Mouse (Mus musculus): ENCODE results near the gene Pdp2. TPM values are rescaled to one million over a fixed set of nuclear protein-coding genes. Genes with fewer than 3 reads are reported as not detected.
A peak's percentile ranks its signal among the peaks of the same experiment; 100 is the strongest.

The Pdp2 gene
- 17.4 and 19.8 TPM in 2 replicates for polyA plus RNA-seq (2015; fragmentation: Nextera tagmentation; extraction: Ambion mirVana)

DNA sequence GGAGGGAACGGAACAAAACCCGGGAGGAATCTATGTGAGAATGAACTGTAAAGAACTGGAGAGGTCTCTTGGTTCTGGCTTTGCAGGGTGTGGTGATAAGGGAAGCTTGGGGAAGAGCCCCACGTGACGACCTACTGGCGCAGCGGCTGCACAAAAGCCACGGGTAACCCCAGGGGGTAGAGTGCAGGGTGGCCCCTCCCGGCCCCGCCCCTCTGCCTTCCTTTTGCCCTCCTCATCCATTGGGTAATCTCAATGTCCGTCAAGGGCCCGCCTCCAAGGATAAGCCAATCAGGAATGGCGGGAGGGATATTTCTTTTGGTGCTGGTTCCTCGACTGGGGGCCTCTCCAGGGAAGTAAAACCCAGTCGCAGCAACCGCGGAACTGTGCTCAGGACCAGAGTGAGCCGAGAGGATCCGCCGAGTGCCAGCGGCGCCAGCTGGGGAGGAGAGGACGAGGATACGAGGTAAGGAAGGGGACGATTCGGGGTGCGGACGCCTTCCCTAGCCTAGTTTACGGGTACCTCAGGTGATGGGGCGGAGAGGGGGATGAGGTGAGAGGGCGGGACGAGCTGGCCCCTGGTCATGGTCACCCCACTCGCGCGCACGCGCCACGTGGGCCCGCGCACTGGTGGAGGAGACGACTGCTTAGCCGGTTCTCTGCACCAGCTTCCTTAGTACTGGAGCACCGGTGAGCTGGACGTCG lies at the start of gene Pdp2:
TSS of gene Pdp2 (plus strand) at position 319 of the 702 bp plus-strand sequence.
- peak within 1 kb of the TSS; percentile 84 for H3K27ac ChIP-seq
- H3K36me3 ChIP-seq, result peaks cover 27% of the 10 kb centered on the region
- peaks cover 12% of the 10 kb centered on the region for H3K4me1 ChIP-seq (replicated peaks)
- peak; percentile 98 for ATAC-seq
- no peaks in the 10 kb centered on the region for H3K9me3 ChIP-seq
- H3K4me3 ChIP-seq (replicated peaks), result peak within 1 kb of the TSS; percentile 72
- no peaks in the 10 kb centered on the region for H3K27me3 ChIP-seq
- peak within 1 kb of the TSS; percentile 80 for H3K4me2 ChIP-seq (replicated peaks)
- 1% methylated on average over 44 of the region's 44 CpGs for WGBS
- peak within 1 kb of the TSS; percentile 81 for H3K9ac ChIP-seq (replicated peaks)

- ATAC-seq, result no peak; the same call in 1 of the 2 replicates
- H3K9ac ChIP-seq (replicated peaks), result peak overlapping the region; percentile 68; the same call in 1 of the 2 replicates
- 13% methylated on average over 8 of the region's 8 CpGs for WGBS
These were observed 49.8 kb upstream of the Pdp2 start for GRCm38 (mm10) chr8:104541515-104541880.

GRCm38 (mm10) chr8:104542160-104542559 lies 49.1 kb upstream of the Pdp2 start:
- Histone ChIP-seq H3K4me2 (replicated peaks) (peak overlapping the region; percentile 91; the same call in 1 of the 2 replicates), H3K9ac (replicated peaks) (no peak overlapping the region), H3K36me3 (no peaks in the 10 kb centered on the region), H3K27ac (no peak overlapping the region), H3K27me3 (peaks cover 70% of the 10 kb centered on the region), H3K4me1 (replicated peaks) (peaks cover 20% of the 10 kb centered on the region), H3K9me3 (no peaks in the 10 kb centered on the region), H3K4me3 (replicated peaks) (no peak overlapping the region)
- WGBS, result 8% methylated on average over 11 of the region's 11 CpGs
- no peak for ATAC-seq

More at GRCm38 (mm10) chr8:104541515-104541880, 49.8 kb upstream of the Pdp2 start:
- Histone ChIP-seq H3K4me2 (replicated peaks) (peak overlapping the region; percentile 91), H3K9me3 (no peaks in the 10 kb centered on the region), H3K36me3 (no peaks in the 10 kb centered on the region), H3K4me3 (replicated peaks) (peak overlapping the region; percentile 52), H3K27me3 (peaks cover 70% of the 10 kb centered on the region), H3K4me1 (replicated peaks) (peaks cover 20% of the 10 kb centered on the region), H3K27ac (no peak overlapping the region)

DNA sequence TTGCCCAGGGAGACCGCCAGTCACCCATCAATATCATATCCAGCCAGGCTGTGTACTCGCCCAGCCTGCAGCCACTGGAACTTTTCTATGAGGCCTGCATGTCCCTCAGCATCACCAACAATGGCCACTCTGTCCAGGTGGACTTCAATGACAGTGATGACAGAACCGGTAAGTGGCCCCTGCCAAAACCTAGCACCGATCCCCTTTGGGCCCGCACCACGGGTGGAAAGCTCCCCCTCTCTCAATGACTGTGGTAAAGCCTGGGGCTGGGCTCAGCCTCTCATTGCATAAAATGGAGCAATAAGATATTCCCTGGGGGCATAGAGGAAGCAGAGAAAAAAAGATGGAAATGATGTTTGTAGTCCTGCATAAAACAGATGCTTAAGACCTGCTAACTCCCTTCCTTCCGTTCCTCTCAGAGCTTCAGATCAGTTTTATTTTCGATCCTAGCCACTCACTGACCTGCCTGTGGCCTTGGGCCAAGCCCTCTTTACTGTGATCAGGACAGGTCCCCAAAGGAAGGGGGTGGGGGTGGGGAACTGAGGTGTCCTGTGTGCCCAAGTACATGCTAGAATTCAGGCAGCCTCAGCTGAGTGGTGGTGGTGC lies 47.7 kb upstream of the Pdp2 start:
- Histone ChIP-seq H3K9ac (replicated peaks) (no peak overlapping the region), H3K4me1 (replicated peaks) (peaks cover 20% of the 10 kb centered on the region), H3K36me3 (no peaks in the 10 kb centered on the region), H3K27me3 (peaks cover 60% of the 10 kb centered on the region), H3K9me3 (no peaks in the 10 kb centered on the region), H3K4me3 (replicated peaks) (no peak overlapping the region), H3K27ac (no peak overlapping the region), H3K4me2 (replicated peaks) (no peak overlapping the region)
- 87% methylated on average over 8 of the region's 8 CpGs for WGBS
- no peak for ATAC-seq

- no peaks in the 10 kb centered on the region for H3K9me3 ChIP-seq
- WGBS, result 91% methylated on average over 4 of the region's 4 CpGs
- ATAC-seq, result no peak
- no peak overlapping the region for H3K4me3 ChIP-seq (replicated peaks)
- H3K4me1 ChIP-seq (replicated peaks), result no peaks in the 10 kb centered on the region
- H3K4me2 ChIP-seq (replicated peaks), result no peak overlapping the region
- H3K36me3 ChIP-seq, result no peaks in the 10 kb centered on the region
- no peak overlapping the region for H3K27ac ChIP-seq
- no peaks in the 10 kb centered on the region for H3K27me3 ChIP-seq
- no peak overlapping the region for H3K9ac ChIP-seq (replicated peaks)
These were observed 36.1 kb upstream of the Pdp2 start for GRCm38 (mm10) chr8:104555191-104555590.

DNA sequence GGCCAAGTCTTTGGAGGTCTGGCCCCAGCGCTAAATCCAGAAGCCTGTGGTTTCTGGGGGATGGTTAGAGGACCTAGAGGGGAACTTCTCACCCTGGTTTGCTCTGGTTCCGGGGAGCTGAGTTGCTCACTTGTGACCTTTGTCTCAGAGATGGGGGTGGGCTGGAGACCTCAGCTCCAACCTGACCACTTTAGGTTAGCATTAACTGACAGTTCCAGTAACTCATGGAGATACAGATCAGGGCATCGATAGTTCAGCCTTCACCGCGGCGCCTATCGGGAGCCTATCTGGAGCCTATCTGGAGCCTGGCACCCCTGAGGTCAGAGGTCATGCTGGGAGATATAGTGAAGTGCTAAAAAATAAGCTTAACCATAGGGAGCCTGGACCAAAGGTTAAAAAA lies 34.0 kb upstream of the Pdp2 start:
- Histone ChIP-seq H3K4me2 (replicated peaks) (no peak overlapping the region), H3K9ac (replicated peaks) (no peak overlapping the region), H3K27ac (no peak overlapping the region), H3K4me1 (replicated peaks) (no peaks in the 10 kb centered on the region), H3K36me3 (no peaks in the 10 kb centered on the region), H3K4me3 (replicated peaks) (no peak overlapping the region), H3K9me3 (no peaks in the 10 kb centered on the region), H3K27me3 (no peaks in the 10 kb centered on the region)
- WGBS, result 85% methylated on average over 7 of the region's 7 CpGs
- ATAC-seq, result no peak

DNA sequence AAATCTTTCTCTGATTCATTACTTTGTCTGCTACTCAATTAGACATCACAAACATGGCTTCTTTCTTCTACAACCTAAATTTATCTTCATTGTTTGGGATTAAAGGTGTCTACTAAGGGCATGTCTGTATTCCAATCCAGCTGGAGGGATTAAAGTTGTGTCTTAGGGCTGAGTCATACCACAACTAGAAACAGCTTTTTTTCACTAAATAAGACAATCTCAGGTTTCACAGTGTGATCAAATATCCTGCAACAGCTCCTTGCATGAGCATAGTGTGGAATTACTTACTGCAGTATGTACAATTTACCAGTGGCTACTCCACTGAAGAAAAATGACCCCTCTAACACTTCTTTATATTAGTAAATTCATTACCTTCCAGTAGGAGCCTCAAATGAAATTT lies 30.5 kb upstream of the Pdp2 start:
- no peak overlapping the region for H3K4me3 ChIP-seq (replicated peaks)

DNA sequence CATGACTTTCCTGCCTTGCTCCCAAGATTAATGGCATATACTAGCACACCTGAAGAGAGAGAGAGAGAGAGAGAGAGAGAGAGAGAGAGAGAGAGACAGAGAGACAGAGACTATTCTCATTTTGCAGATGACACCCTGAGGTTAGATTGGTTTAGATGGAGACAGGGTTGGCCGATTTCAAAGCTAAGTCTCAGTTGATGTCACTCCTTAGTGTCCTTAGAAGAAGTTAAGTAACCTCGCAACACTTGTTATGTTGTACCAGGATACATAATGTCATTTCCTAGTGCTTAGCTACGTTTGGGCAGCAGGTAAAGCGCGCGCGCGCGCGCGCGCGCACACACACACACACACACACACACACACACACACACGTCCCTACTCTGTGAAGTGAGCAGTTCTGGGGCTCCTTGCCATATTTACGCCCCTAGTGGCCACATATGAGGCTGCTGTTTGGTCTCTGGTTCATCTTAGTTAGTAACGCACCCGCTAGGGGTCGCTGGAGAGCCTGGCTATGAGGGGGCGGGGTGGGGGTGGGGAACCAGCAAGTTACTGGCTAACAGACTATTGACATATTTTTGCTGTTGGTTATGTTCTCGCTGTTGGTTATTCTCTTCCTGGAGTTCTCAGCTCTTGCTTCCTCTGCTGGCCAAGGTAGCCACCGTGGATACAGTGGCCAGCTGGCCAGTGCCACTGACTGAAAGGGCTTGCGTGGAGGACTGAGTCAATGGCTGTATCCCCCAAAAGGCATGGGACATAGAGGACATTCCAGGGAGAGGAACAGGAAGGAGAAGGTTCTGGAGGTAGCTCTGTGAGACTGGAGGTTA lies 26.4 kb upstream of the Pdp2 start:
- H3K4me3 ChIP-seq (replicated peaks), result no peak overlapping the region
- no peaks in the 10 kb centered on the region for H3K4me1 ChIP-seq (replicated peaks)
- peak; percentile 86 for ATAC-seq
- WGBS, result 18% methylated on average over 22 of the region's 22 CpGs
- no peak overlapping the region for H3K9ac ChIP-seq (replicated peaks)
- H3K27ac ChIP-seq, result no peak overlapping the region
- no peaks in the 10 kb centered on the region for H3K9me3 ChIP-seq
- H3K4me2 ChIP-seq (replicated peaks), result no peak overlapping the region; the same call in 1 of the 2 replicates
- H3K36me3 ChIP-seq, result no peaks in the 10 kb centered on the region
- H3K27me3 ChIP-seq, result no peaks in the 10 kb centered on the region

More for the DNA sequence above, 30.5 kb upstream of the Pdp2 start:
- no peaks in the 10 kb centered on the region for H3K9me3 ChIP-seq
- H3K27me3 ChIP-seq, result no peaks in the 10 kb centered on the region
- no peaks in the 10 kb centered on the region for H3K4me1 ChIP-seq (replicated peaks)
- no peaks in the 10 kb centered on the region for H3K36me3 ChIP-seq
- no peak overlapping the region for H3K4me2 ChIP-seq (replicated peaks)
- H3K27ac ChIP-seq, result no peak overlapping the region
- no peak for ATAC-seq
- no peak overlapping the region for H3K9ac ChIP-seq (replicated peaks)

DNA sequence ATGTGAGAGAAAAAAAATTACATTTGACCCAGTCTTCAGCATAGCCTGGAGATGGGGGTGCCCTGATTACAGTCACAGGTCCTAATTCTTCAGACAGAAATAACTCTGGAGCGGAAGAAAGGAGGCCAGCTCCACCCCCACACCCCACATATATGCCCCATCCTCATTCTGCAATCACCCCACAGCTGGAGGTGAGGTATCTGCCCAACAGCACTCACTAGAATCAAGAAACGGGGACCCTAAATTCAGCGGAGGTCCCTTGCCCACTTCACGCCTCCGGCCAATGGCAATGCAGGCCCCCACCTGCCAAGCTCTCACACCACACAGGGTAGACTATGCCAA lies 25.8 kb upstream of the Pdp2 start:
- H3K9ac ChIP-seq (replicated peaks), result no peak overlapping the region
- H3K36me3 ChIP-seq, result no peaks in the 10 kb centered on the region
- peak; percentile 34 for ATAC-seq
- no peak overlapping the region for H3K4me2 ChIP-seq (replicated peaks)
- no peaks in the 10 kb centered on the region for H3K27me3 ChIP-seq
- no peaks in the 10 kb centered on the region for H3K4me1 ChIP-seq (replicated peaks)
- 97% methylated on average over 5 of the region's 5 CpGs for WGBS
- no peak overlapping the region for H3K4me3 ChIP-seq (replicated peaks)
- H3K9me3 ChIP-seq, result no peaks in the 10 kb centered on the region
- H3K27ac ChIP-seq, result no peak overlapping the region

- no peak for ATAC-seq
- Histone ChIP-seq H3K4me2 (replicated peaks) (no peak overlapping the region), H3K36me3 (no peaks in the 10 kb centered on the region), H3K4me1 (replicated peaks) (peaks cover 5% of the 10 kb centered on the region), H3K9ac (replicated peaks) (no peak overlapping the region), H3K9me3 (no peaks in the 10 kb centered on the region), H3K4me3 (replicated peaks) (no peak overlapping the region), H3K27me3 (no peaks in the 10 kb centered on the region), H3K27ac (no peak overlapping the region)
- WGBS, result 69% methylated on average over 1 of the region's 1 CpGs
These were observed 21.7 kb upstream of the Pdp2 start for GRCm38 (mm10) chr8:104569559-104569958.

DNA sequence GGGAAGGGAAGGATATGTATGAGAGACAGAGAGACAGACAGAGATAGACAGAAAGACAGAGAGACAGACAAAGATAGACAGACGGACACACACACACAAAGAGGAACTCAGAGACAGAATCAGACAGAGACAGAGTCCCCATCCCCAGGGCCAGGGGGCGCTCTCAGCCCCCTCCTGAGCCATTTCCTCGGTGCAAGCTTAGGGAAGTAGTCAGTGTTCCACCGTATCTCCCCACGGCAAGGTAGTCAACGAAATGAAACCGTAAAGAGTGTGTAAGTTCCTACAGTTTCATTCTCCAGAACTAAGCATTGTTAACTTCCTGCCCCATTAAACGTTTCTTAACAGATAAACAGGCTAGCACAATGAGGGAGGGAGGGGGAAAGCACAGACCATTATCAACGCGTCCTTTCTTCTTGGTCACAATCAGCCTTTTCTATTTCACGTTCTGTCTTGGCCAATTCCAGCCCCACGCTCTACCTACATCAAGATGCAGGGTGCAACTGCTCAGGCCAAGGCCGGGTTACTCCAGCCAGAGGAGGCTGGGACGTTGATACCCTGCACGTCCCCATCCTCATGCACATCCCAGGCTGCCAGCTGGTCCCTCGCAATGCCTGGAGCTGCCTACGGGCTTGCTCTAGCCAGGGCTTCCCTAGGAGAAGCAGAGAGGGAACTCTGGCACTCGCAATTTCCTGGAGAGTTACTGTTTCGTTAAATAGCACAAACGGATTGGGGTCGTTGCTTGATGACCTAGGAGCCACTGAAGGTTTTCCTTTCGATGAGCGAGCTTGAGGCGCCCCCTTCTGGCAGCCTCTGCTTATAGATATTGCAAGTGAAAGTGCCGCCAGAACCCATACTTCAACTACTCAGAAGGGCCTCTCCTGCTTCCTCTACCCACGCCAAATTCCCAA lies 20.6 kb upstream of the Pdp2 start:
- no peaks in the 10 kb centered on the region for H3K9me3 ChIP-seq
- no peak overlapping the region for H3K27ac ChIP-seq
- H3K4me1 ChIP-seq (replicated peaks), result peaks cover 5% of the 10 kb centered on the region
- peak; percentile 86 for ATAC-seq
- H3K36me3 ChIP-seq, result no peaks in the 10 kb centered on the region
- no peaks in the 10 kb centered on the region for H3K27me3 ChIP-seq
- H3K4me3 ChIP-seq (replicated peaks), result peak overlapping the region; percentile 36
- H3K4me2 ChIP-seq (replicated peaks), result peak overlapping the region; percentile 64
- 7% methylated on average over 26 of the region's 26 CpGs for WGBS
- H3K9ac ChIP-seq (replicated peaks), result peak overlapping the region; percentile 58; the same call in 1 of the 2 replicates

Measured in midbrain, embryonic 13.5 days (tissue).